Mouse (Mus musculus) liver, postnatal 0 days (tissue): Measurements from ENCODE around the gene Scp2.

Experiments
- CTCF ChIP-seq: sonication (generic); IDR thresholded peaks from 2 replicates; pipeline ENCODE4 v1.5.1; 2016; ENCODE audit warnings: antibody characterized with exemption, low read depth
- EP300 ChIP-seq: IDR thresholded peaks from 2 replicates; pipeline ENCODE4 v1.6.1; 2016; ENCODE audit warnings: antibody characterized with exemption, low read depth, mild to moderate bottlenecking

DNA sequence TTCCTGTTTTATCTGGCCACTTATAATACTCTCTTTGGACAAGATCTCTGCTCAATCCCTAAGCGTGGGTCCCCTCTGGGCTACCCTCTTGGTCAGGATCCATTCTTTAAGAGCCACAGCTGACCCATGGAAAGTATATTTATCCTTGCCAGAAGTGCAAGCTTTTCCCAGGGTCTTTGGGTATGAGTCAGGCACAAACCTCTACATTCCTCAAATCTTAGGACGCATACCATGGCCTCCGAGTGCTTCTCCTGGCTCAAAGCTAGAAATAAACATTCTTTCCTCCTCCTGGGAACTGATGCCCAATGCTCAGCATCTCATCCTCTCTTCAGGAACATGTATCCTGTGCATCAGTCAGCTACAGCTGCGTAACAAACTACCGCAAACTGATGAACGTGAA is 149.8 kb downstream of the Scp2 start:
- TF ChIP-seq CTCF (no peak), EP300 (no peak)
